Mouse (Mus musculus) urinary bladder, postnatal 25 days (tissue): Measurements from ENCODE around the gene Tmem221.

ENCODE experiments used
- DNase-seq: peaks from one replicate; pipeline ENCODE4 v3.0.0; 2022; ENCODE audit warnings: low spot score

The Tmem221 gene

DNA sequence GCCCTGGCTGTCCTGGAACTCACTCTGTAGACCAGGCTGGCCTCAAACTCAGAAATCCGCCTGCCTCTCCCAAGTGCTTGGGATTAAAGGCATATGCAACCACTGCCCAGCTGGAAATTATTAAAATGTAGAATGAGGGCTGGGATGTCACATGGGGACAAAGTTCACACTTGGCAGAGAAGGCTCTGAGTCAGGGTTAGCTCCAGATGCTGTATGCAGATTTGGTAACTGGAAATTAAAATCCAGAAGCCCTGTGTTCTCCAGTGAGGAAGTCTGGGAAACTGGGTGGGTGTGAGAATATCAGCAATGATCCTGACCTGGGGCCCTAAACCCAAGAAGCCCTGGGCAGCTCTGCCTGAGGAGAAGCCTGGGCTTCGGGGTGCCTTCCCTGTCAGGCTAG, 49.4 kb downstream of the Tmem221 start:
- DNase-seq, result no peak

DNA sequence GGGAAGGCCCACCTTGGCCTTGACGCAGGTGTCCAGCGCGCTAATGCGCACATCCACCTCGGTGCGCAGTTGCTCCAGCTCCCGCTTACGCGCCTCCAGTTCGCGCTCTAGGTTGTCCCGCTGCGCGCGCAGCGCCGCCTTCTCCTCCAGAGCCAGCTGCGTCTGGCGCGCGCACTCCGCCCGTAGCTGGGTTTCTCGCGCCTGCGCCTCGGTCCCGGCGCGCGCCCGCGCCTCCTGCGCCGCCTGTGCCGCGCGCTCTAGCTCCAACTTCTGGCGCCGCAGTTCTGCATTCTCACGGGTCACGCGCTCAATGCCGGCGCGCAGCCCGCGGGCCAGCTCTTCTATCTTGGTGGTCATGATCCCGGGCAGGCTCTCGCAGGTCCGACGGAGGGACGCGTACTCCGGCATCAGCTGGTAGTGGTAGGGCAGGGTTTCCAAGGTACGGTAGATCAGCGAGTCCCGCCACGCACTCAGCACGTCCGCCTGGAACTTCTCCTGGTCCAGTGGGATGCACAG, 51.0 kb downstream of the Tmem221 start:
- DNase-seq, result peak; percentile 46

DNA sequence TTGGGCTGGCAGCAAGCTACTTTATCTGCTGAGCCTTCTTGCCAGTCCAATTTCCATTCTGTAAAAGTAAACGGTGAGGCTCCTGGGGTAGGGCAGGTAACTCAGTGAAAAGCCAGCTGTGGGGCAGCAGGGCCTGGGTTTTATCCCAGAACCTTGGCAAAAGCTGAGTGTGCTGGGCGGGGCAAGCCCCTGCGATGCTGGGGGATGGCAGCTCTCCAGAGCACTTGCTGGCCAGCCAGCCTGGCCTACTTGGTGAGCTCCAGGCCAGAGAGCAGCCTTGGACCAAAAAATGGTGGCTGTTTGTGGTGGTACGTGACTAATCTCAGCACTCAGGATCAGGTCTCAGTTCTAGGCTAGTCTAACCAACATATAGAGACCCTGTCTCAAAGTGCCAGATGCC, 52.7 kb downstream of the Tmem221 start:
- no peak for DNase-seq

DNA sequence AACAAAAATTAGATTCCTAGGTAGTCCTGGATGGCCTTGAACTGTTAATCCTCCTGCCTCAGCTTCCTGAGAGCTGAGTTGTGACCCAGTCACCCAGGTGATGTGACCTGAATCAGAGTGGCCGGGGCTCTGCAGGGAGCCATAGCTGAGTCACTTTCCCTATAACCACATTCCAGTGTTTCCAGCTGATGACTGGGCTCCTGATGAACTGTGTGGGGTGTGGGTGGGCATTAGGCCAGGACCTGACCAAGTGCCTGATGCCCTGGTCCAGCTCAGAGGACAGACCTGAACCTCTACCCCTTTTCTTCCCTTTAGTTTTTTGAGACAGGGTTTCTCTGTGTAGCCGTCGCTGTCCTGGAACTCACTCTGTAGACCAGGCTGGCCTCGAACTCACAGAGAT, 53.3 kb downstream of the Tmem221 start:
- DNase-seq, result no peak

DNA sequence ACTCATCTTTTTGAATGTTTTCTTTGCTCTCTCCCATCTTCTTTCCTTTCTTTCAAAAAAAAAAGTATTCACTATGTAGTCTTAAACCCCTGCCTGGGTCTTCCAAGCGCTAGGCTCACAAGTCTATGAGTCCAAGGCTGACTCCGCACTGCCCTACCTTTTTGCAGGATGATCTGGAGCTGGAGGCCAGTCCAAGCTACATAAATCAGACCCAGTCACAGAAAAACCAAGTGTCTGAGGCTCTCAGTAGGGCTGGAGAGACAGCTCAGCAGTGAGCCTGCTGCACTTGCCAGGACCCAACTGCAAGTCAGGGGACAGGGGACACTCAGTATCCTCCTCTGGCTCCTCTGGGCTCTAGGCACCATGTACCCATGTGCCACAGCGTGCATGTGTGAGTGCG, 54.3 kb downstream of the Tmem221 start:
- no peak for DNase-seq
